Mouse (Mus musculus) forebrain, embryonic 11.5 days (tissue): ENCODE measurements around the gene Pex11b. TPM values are rescaled to one million over a fixed set of nuclear protein-coding genes. Genes with fewer than 3 reads are reported as not detected.
A peak's percentile ranks its signal among the peaks of the same experiment; 100 is the strongest.

Source experiments
- ATAC-seq: fragments of 200-750 bp; cut with Nextera tagmentation; replicated peaks from 2 replicates; pipeline ENCODE4 v1.8.0; 2017; ENCODE audit warnings: moderate TSS enrichment; ENCODE audit not compliant: low FRiP score
- DNase-seq: peaks from one replicate; pipeline ENCODE4 v3.0.0-alpha.2; 2017; ENCODE audit warnings: low spot score
- H3K27ac ChIP-seq: fragments of 300-500 bp; sonication (generic); 2 replicates; pipeline ENCODE4 v1.5.1; 2014; ENCODE audit warnings: low read depth, low read length
- H3K27me3 ChIP-seq: fragments of 300-500 bp; sonication (generic); 2 replicates; pipeline ENCODE4 v1.6.1; 2014; ENCODE audit warnings: mild to moderate bottlenecking, low read length, mixed read lengths; ENCODE audit not compliant: control insufficient read depth, insufficient read depth
- H3K36me3 ChIP-seq: fragments of 300-500 bp; sonication (generic); 2 replicates; pipeline ENCODE4 v1.6.1; 2014; ENCODE audit warnings: mild to moderate bottlenecking, low read length, moderate library complexity, mixed read lengths; ENCODE audit not compliant: control insufficient read depth, insufficient read depth
- H3K4me1 ChIP-seq: fragments of 300-500 bp; sonication (generic); replicated peaks from 2 replicates; pipeline ENCODE4 v1.6.1; 2014; ENCODE audit warnings: low read length, mixed read lengths; ENCODE audit not compliant: control insufficient read depth, insufficient read depth
- H3K4me2 ChIP-seq: fragments of 300-500 bp; sonication (generic); 2 replicates; pipeline ENCODE4 v1.6.1; 2014; ENCODE audit warnings: low read depth, mild to moderate bottlenecking, low read length, moderate library complexity, mixed read lengths; ENCODE audit not compliant: severe bottlenecking
- H3K4me3 ChIP-seq: fragments of 300-500 bp; sonication (generic); 2 replicates; pipeline ENCODE4 v1.5.1; 2014; ENCODE audit warnings: low read depth, low read length
- H3K9ac ChIP-seq: fragments of 300-500 bp; sonication (generic); 2 replicates; pipeline ENCODE4 v1.6.1; 2014; ENCODE audit warnings: low read length
- H3K9me3 ChIP-seq: fragments of 300-500 bp; sonication (generic); 2 replicates; pipeline ENCODE4 v1.6.1; 2016; ENCODE audit warnings: low read length, mixed read lengths; ENCODE audit not compliant: control insufficient read depth
- WGBS: fragments of 180-500 bp; shearing (Covaris S2); extraction: QIAGEN DNeasy Blood & Tissue Kit; methylation state at CpG from one replicate; pipeline ENCODE4 v1.1.7; 2014; 5-methylcytosine and 5-hydroxymethylcytosine counted together
- polyA plus RNA-seq: library from polyadenylated mRNA; unstranded; fragments of >200 nt; fragmentation: Nextera tagmentation; extraction: Ambion mirVana; gene quantifications from 2 replicates; pipeline ENCODE4 v1.2.1, GENCODE M21; 2014

Gene Pex11b
- polyA plus RNA-seq, 1 experiment from 2014 or later = 41.6 TPM

GRCm38 (mm10) chr3:96597435-96597891 lies 37.7 kb upstream of the Pex11b start:
- H3K27me3 ChIP-seq = peaks cover 21% of the 10 kb centered on the region
- H3K4me2 ChIP-seq = peak overlapping the region; percentile 91
- peak overlapping the region; percentile 35 for H3K4me3 ChIP-seq
- H3K9me3 ChIP-seq = no peaks in the 10 kb centered on the region
- ATAC-seq = no peak
- peak; percentile 72 for DNase-seq
- under 1% methylated on average over 40 of the region's 40 CpGs for WGBS
- peaks cover 27% of the 10 kb centered on the region for H3K4me1 ChIP-seq
- peak overlapping the region; percentile 67 for H3K9ac ChIP-seq
- no peaks in the 10 kb centered on the region for H3K36me3 ChIP-seq
- no peak overlapping the region for H3K27ac ChIP-seq

DNA sequence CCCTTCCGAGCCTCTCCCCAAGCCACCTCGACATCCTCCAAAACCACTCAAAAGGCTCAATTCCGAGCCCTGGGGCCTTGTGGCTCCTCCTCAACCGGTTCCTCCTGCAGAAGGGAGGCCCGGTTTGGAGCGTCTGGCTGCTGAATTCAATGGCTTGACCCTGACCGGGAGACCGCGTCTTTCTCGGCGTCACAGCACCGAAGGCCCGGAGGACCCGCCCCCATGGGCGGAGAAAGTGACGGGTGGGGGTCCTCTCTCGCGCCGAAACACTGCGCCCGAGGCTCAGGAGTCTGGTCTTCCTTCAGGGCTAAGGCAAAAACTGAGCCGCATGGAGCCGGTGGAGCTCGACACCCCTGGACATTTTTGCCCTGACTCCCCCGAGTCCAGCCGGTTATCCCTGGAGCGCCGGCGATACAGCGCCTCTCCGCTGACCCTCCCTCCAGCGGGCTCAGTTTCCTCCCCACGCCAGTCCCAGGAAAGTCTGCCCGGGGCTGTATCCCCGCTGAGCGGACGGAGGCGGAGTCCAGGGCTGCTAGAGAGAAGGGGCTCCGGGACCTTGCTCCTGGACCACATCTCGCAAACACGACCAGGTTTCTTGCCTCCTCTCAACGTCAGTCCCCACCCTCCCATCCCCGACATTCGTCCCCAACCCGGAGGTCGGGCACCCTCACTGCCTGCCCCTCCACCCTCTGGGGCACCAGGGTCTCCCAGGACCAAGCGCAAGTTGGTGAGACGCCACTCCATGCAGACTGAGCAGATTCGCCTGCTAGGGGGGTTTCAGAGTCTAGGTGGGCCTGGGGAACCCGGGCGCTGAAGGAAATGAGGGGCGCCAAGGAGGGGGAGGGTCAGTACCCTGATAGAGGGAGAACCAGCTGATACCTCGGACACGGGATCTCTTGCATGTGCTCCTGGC lies 36.8 kb upstream of the Pex11b start:
- peak overlapping the region; percentile 35 for H3K4me3 ChIP-seq
- no peaks in the 10 kb centered on the region for H3K9me3 ChIP-seq
- H3K36me3 ChIP-seq = no peaks in the 10 kb centered on the region
- peaks cover 29% of the 10 kb centered on the region for H3K4me1 ChIP-seq
- H3K9ac ChIP-seq = peak overlapping the region; percentile 67
- ATAC-seq (peak; percentile 28), DNase-seq (peak; percentile 85)
- WGBS = 2% methylated on average over 54 of the region's 54 CpGs
- H3K4me2 ChIP-seq = peak overlapping the region; percentile 91
- H3K27ac ChIP-seq = no peak overlapping the region
- H3K27me3 ChIP-seq = peaks cover 21% of the 10 kb centered on the region

- ATAC-seq = no peak
- no peaks in the 10 kb centered on the region for H3K36me3 ChIP-seq
- H3K27me3 ChIP-seq = peaks cover 21% of the 10 kb centered on the region
- no peak for DNase-seq
- peak overlapping the region; percentile 91 for H3K4me2 ChIP-seq
- WGBS = 44% methylated on average over 8 of the region's 8 CpGs
- peaks cover 29% of the 10 kb centered on the region for H3K4me1 ChIP-seq
- H3K9ac ChIP-seq = no peak overlapping the region; the same call in 1 of the 2 replicates
- no peaks in the 10 kb centered on the region for H3K9me3 ChIP-seq
- no peak overlapping the region for H3K27ac ChIP-seq
- H3K4me3 ChIP-seq = peak overlapping the region; percentile 35; the same call in 1 of the 2 replicates
These were observed 36.1 kb upstream of the Pex11b start for GRCm38 (mm10) chr3:96599069-96599393.

GRCm38 (mm10) chr3:96599411-96599810 lies 35.8 kb upstream of the Pex11b start:
- WGBS = 49% methylated on average over 3 of the region's 3 CpGs
- no peak overlapping the region for H3K4me3 ChIP-seq
- no peak overlapping the region for H3K9ac ChIP-seq
- no peak overlapping the region for H3K4me2 ChIP-seq
- peaks cover 29% of the 10 kb centered on the region for H3K4me1 ChIP-seq
- ATAC-seq (no peak), DNase-seq (no peak)
- H3K9me3 ChIP-seq = no peaks in the 10 kb centered on the region
- H3K36me3 ChIP-seq = no peaks in the 10 kb centered on the region
- peaks cover 21% of the 10 kb centered on the region for H3K27me3 ChIP-seq
- H3K27ac ChIP-seq = no peak overlapping the region

- DNase-seq (peak; percentile 97), ATAC-seq (peak; percentile 93)
- WGBS = 2% methylated on average over 27 of the region's 27 CpGs
- Histone ChIP-seq H3K9me3 (no peaks in the 10 kb centered on the region), H3K4me3 (peak within 1 kb of the TSS; percentile 88), H3K9ac (peak within 1 kb of the TSS; percentile 77), H3K27me3 (peaks cover 16% of the 10 kb centered on the region), H3K36me3 (no peaks in the 10 kb centered on the region), H3K4me2 (peak within 1 kb of the TSS; percentile 69), H3K27ac (peak within 1 kb of the TSS; percentile 78), H3K4me1 (peaks cover 26% of the 10 kb centered on the region)
These were observed 34.4 kb upstream of the Pex11b start, which contains the start of gene Lix1l for GRCm38 (mm10) chr3:96600639-96601250. Gene Lix1l (plus strand): TSS chr3:96601149.

- H3K9ac ChIP-seq = peak overlapping the region; percentile 77
- peak; percentile 71 for ATAC-seq
- DNase-seq = peak; percentile 80
- no peaks in the 10 kb centered on the region for H3K36me3 ChIP-seq
- H3K4me1 ChIP-seq = peaks cover 21% of the 10 kb centered on the region
- peaks cover 10% of the 10 kb centered on the region for H3K27me3 ChIP-seq
- under 1% methylated on average over 26 of the region's 40 CpGs for WGBS
- peak overlapping the region; percentile 78 for H3K27ac ChIP-seq
- H3K4me2 ChIP-seq = peak overlapping the region; percentile 69
- H3K9me3 ChIP-seq = no peaks in the 10 kb centered on the region
- H3K4me3 ChIP-seq = peak overlapping the region; percentile 88
These were observed 33.9 kb upstream of the Pex11b start for GRCm38 (mm10) chr3:96601251-96601787.

DNA sequence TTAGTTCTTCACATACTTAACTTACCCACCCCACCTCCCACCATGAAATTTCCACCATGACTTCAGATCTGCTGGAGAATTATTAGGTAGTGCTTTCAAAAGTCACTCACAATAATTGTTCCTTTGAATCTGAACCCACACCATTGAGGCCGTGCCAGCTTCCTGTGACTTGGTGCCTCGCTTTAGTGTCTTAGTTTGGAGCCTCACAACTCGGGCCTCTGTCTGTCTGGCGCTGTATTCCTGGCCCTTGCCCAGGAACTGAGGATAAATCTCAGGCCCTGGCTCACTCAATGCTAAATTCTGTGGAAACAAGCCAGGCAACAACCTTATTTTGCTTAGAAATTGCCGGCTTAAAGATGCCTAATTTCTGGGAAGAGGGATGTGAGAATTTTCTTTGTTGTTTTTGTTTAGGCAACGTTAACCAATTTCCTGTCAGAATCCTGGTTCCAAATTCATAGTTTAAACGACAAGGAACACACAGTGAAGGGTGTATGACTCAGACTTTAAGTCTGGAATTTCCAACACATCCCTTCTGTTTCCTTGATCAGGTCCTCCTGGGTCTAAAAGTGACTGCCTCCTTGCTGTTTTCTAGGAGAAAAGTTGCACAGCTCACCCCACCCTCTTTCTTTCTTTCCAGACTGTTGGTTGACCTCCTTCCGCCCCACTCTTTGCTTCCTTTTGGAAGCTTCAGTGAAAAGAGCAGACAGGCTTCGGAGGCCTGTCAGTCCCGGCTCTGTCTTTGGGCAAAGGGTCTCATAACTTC lies 33.1 kb upstream of the Pex11b start:
- H3K9ac ChIP-seq = peak overlapping the region; percentile 77
- H3K9me3 ChIP-seq = no peaks in the 10 kb centered on the region
- H3K4me3 ChIP-seq = peak overlapping the region; percentile 88
- no peak for ATAC-seq
- 25% methylated on average over 10 of the region's 10 CpGs for WGBS
- peaks cover 9% of the 10 kb centered on the region for H3K27me3 ChIP-seq
- H3K27ac ChIP-seq = 0 out of 2 replicates have a peak overlapping the region, but pooled peaks have one; percentile 78
- H3K36me3 ChIP-seq = no peaks in the 10 kb centered on the region
- peak; percentile 54 for DNase-seq
- H3K4me1 ChIP-seq = peaks cover 13% of the 10 kb centered on the region
- H3K4me2 ChIP-seq = peak overlapping the region; percentile 69

- H3K4me3 ChIP-seq = peak overlapping the region; percentile 88
- peaks cover 10% of the 10 kb centered on the region; the same call in 1 of the 2 replicates for H3K4me1 ChIP-seq
- no peaks in the 10 kb centered on the region for H3K36me3 ChIP-seq
- peak overlapping the region; percentile 77 for H3K9ac ChIP-seq
- peaks cover 9% of the 10 kb centered on the region for H3K27me3 ChIP-seq
- DNase-seq (no peak), ATAC-seq (no peak)
- H3K27ac ChIP-seq = no peak overlapping the region
- peak overlapping the region; percentile 69 for H3K4me2 ChIP-seq
- no peaks in the 10 kb centered on the region for H3K9me3 ChIP-seq
- WGBS = 53% methylated on average over 5 of the region's 5 CpGs
These were observed 32.5 kb upstream of the Pex11b start for GRCm38 (mm10) chr3:96602704-96603084.
